Mouse (Mus musculus): ENCODE results near the gene Ubxn6.

Gene Ubxn6

DNA sequence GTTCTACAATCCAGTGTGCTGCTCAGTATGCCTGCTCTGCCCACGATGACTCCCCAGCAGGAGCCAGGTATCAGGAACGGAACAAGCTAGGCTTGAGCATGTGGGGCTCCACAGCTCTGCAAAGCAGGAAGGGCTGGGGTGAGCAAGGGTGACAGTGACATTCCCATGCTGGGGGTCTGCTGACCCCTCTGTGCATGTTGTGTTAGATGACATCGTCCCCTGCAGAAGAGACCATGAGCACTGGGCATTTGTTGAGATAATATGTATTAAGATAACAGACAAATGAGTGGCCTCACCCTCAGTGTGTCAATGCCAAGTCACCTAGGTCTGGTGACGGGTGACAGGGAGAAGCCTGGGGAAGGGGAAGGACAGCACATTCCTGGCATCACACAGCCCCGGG, 49.9 kb downstream of the Ubxn6 start:
- DNase-seq (ENCODE audit: low read depth, low spot score): no peak

DNA sequence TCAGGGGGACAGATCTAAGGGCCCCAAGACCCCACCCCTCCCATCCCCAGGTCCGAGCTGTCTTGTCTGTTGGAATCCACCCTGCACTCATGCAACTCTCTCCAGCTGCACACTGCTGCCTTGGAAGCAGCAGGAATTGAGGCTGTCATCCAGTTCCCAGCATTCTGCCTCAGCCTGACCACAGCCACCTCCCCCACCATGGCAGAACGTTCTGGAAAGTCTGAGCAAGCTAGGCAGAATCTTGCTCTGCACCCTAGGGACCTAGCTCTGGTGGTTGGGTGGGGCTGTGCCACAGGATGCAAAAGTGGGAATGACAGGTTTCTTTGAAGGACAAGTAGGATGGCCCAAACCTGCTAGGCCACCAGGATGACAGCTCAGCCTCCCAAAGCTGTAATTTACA, 50.4 kb downstream of the Ubxn6 start:
- DNase-seq (ENCODE audit: low read depth, low spot score): no peak

DNA sequence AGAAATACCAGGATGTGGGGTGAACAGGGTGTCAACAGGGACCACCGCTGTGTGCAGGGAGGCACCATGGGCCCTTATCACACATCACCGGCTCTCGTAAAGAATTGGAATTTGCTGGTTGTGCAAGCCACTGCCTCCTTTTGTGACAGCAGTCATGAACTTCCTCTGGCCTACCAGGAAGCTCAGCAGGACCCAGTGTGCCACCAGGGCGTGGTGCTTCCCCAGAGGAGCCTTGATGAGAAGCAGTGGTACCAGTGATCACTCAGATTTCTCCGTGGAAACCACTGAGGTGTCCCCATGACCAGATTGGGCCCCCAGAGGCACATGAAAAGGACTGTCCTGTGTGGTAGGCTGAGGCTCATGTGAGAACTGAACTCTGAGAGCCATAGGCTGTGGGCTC, 51.4 kb downstream of the Ubxn6 start:
- no peak for DNase-seq (ENCODE audit: low read depth, low spot score)

DNA sequence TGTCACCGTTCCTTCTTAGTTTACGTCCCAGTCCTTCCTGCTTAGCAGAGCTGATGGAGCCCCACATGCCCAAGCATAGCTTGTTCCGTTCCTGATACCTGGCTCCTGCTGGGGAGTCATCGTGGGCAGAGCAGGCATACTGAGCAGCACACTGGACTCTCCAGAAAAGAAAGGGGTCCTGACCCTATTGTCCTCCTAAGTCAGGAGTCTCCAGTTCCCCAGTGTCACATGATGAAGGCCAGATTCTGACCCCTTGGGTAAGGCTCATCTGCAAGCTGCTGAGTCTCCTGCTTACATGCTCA, 51.9 kb downstream of the Ubxn6 start:
- DNase-seq (ENCODE audit: low read depth, low spot score): no peak

DNA sequence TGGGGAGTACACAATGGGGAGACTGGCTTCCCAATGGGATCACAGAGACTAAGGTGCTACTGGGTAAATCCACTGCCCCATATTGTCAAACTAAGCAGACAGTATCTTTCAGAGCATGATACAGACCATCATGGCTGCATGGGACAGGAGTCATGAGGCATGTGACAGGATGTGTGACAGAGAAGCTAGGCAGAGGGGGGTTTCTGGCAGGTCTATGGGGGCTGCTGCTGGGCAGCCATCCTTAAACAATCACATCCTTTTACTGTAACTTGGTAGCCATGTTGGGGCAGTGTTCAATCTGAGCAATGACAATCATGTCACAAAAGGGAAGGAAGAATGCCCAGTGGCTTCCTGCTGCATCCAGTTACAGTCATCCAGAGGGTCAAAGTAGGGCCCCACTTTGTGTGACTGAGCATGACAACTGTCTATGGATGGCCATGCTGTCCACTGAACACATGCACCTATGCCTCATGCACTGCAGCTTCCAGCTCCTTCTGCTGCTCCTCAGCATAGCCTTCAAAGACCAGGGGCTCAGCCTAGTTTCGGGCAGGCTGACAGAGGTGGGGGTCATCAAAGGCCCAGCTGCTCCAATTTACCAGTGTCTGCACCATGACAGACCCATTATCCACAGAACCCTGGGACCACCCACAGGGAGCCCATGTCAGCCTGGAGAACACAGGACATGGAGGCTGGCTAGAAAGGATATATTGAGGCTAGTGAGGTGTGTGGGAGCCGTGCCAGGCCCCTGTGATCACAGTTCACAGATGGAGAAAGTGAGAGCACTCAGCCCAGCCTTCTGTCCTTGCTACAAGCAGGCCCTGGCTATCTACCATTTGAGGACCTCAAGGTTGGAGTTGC, 52.5 kb downstream of the Ubxn6 start:
- no peak for DNase-seq (ENCODE audit: low read depth, low spot score)

DNA sequence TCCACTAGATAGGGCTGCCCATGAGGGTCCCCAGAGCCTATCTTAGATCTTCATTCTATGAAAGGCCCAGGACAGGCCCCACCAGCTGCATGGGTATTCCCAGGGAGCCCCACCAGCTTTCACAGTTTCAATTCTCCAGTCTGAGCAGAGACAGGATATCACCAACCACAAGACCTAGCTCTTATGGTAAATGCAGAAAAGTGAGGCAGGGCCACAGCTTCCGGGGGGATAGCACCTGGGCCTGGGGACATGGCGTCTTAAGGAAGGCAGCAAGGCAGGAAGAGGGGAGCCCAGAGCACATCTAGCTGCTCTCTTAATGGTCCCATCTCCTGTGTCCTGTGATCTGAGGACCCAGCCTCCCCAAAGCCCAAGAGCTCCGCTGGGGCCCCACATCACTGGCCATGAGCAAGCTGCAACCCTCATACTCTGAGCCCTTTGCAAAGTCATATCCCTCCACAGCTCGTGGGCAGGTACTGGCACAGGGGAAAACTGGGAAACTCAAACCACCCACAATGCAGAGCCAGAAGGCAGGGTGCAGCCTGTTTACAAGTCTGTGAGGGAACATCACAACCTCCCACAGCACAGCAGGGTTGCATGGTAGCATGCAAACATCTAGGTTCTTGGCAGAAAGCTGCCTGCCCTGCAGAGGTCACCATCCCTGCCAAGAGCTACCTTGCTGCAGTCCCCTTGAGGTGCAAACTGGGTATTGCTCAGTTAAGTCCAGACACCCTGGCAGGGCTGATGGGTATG, 53.5 kb downstream of the Ubxn6 start:
- DNase-seq (ENCODE audit: low read depth, low spot score): no peak

DNA sequence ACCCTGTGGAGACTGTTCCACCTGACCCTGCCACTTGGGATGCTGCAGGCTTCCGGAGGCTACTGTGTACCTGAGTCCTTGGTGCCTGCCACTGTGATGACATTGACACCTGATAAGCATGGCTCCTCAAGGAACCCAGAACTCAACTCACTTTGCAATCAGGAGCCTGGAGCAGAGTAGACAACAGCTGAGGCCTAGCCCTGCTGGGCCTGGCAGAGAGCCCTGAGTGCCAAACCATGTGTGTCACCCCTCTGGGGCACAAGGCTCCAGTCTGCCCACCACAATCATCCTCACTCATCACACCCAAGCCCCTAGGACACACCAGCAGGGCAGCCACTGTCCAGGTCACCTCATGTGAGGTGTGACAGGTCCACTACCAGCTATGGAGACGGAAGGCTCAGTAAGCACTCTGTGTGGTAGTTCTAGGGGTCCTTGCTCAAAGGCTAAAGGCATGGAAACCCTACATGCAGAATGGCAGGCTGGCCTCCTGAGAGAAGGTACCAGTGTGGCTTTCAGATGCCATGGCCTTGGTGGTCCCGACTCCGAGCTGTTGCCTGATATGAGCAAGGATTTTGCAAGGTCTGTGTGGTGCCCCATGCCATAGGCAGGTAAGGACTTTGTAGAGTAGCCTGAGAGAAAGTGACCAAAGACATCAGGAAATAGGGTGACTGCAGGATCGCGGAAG, 54.3 kb downstream of the Ubxn6 start:
- no peak for DNase-seq (ENCODE audit: low read depth, low spot score)

DNA sequence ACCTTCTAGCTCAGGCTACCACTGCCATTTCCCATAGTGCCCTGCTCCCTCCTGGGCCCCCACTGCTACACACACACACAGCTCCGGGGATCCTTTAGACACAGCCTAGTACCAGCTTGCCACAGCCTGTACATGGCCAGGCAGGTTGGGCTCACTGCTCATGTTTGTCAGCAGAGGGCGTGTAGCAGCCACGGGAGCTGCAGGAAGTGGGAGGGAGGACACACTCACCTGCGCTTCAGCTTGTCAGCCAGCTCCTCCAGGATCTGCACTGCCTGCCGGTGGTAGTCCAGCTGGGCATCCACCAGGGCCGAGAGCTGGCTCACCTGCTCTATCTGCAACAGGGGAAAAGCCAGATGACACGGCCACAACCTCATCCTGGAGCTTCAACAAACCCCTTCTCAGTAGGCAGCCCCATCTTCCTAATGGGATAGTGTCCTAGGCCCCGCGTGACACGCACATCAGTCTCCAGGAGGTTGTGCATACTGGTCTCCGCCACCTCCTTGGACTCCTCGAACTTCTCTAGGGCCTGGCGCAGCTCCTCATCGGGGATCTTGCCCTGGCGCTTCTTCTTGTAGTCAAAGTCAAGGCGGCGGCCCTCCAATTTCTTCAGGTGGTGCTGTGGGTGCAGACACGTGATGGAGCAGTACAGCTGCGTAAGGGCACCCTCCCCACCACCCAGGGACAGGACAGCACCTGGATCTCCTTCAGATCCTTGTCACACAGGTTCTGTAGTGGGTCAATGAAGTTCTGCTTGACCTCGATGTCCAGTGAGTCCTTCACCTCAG, 56.3 kb downstream of the Ubxn6 start:
- no peak for DNase-seq (ENCODE audit: low read depth, low spot score)

DNA sequence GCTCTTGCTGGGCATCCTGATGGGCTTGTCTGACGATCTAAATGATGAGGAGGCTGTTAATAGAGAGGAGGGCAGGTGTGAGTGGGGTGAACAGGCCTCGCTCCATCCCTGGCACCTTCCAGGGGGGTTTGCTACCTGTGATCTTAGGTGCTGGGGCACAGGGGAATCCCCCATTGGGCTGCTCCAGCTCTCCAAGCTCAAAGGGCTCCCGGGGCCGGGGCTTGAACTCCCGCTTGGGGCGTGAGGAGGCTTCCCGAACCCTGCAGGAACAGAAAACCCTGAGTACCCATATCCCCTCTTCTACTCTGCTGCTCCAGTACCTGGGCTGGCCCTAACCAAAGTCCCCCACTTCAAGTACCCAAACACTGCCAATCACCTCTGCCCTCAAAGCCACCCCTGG, 57.0 kb downstream of the Ubxn6 start:
- DNase-seq (ENCODE audit: low read depth, low spot score): no peak

All from c-Kit-negative CD71-positive TER-119-positive erythroid progenitor cells, embryonic 14.5 days (primary cell).